ENCODE assay signal across 19 mouse cellular contexts in the genomic region with DNA sequence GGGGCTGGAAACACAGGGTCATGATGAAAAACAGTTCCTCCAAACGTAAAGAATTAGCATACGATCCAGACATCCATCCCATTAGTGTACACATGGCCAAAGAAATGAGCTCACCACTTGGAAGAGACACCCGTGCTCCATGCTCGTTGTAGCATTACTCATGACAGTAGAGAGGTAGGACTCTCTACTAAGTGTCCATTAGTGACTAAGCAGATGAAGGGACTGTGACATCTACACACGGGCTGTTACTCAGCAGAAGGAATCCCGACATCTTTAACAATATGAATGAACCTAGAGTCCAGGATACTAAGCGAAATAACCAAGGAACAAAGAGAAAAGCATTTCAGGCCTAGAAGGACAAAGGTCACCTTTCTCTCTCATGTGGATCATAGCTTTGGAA. TPM values are rescaled to one million over a fixed set of nuclear protein-coding genes. Genes with fewer than 3 reads are reported as not detected.
"Had no signal": no experiment of that assay in that cellular context is flagged by ENCODE, and none has a peak within 500 bp of the region (broad histone marks: within the 10 kb centered on the region; RNA-seq: fewer than 3 reads in every experiment).

No protein-coding gene starts in this region.

- DNase-seq: kidney, postnatal 10 days; kidney, postnatal 36 days; left cerebral cortex, postnatal 4 days; liver, postnatal 0 days; lung, embryonic 14.5 days; midbrain, embryonic 14.5 days; thymus, postnatal 36 days had no signal

- H3K4me3 ChIP-seq: kidney, embryonic 15.5 days; limb, embryonic 12.5 days; limb, embryonic 15.5 days; megakaryocyte, embryonic 14.5 days had no signal

- H3K36me3 ChIP-seq: kidney, embryonic 15.5 days; limb, embryonic 12.5 days; limb, embryonic 15.5 days had no signal

- ATAC-seq: liver, postnatal 0 days; lung, postnatal 0 days had no signal

- H3K4me1 ChIP-seq: kidney, embryonic 15.5 days; limb, embryonic 15.5 days had no signal

- H3K9me3 ChIP-seq: kidney, embryonic 15.5 days; limb, embryonic 12.5 days; limb, embryonic 15.5 days; megakaryocyte, embryonic 14.5 days had no signal

- H3K4me2 ChIP-seq: kidney, embryonic 15.5 days; limb, embryonic 12.5 days; limb, embryonic 15.5 days; liver, embryonic 11.5 days; lung, embryonic 14.5 days; midbrain, embryonic 11.5 days had no signal

- H3K9ac ChIP-seq: kidney, embryonic 15.5 days; limb, embryonic 12.5 days; limb, embryonic 15.5 days; liver, embryonic 14.5 days; liver, postnatal 0 days; lung, embryonic 14.5 days had no signal

- H3K27ac ChIP-seq: kidney, embryonic 15.5 days; limb, embryonic 12.5 days; limb, embryonic 15.5 days; liver, embryonic 14.5 days; macrophage had no signal

- H3K27me3 ChIP-seq: kidney, embryonic 15.5 days; limb, embryonic 12.5 days; limb, embryonic 15.5 days had no signal

RNA-seq across cellular contexts. Expression of gene Rec114, which starts 37.7 kb away (rescaled TPM):
- total RNA-seq: left cerebral cortex, adult 8-10 months; left cerebral cortex, postnatal 14 days had no signal
- polyA plus RNA-seq: macrophage; small intestine, adult 2 months had no signal
